ENCODE assay signal across 23 mouse cellular contexts in genomic region chr9:16074664-16075063, GRCm38 (mm10).
A peak's percentile ranks its signal among the peaks of the same experiment; 100 is the strongest.
DNase-seq lines count a peak whose midpoint lies in the region; ATAC-seq and TF ChIP-seq lines count a peak whose summit lies in the region.
"Had no signal": no experiment of that assay in that cellular context is flagged by ENCODE, and none has a peak within 500 bp of the region (broad histone marks: within the 10 kb centered on the region; RNA-seq: fewer than 3 reads in every experiment).

No protein-coding gene starts in this region.

- ATAC-seq in hindbrain, embryonic 14.5 days (ENCODE audit: low FRiP score): no peak
- no peak for ATAC-seq in hindbrain, postnatal 0 days
- ATAC-seq in neural tube, embryonic 13.5 days (ENCODE audit: low read depth): no peak
- ATAC-seq: inflammation-experienced regulatory T-cells, adult 6 months had no signal

- no peak overlapping the region for H3K4me2 ChIP-seq in hindbrain, embryonic 14.5 days (replicated peaks)
- no peak overlapping the region for H3K4me2 ChIP-seq in hindbrain, postnatal 0 days (ENCODE audit: low read depth, low read length)
- no peak overlapping the region for H3K4me2 ChIP-seq in neural tube, embryonic 13.5 days
- H3K4me2 ChIP-seq: hindbrain, embryonic 12.5 days; liver, embryonic 13.5 days; stomach, embryonic 15.5 days had no signal

- no peak overlapping the region for H3K4me3 ChIP-seq in hindbrain, embryonic 14.5 days (replicated peaks; ENCODE audit: low read length)
- H3K4me3 ChIP-seq in hindbrain, postnatal 0 days (ENCODE audit: low read length): no peak overlapping the region
- H3K4me3 ChIP-seq in neural tube, embryonic 13.5 days: no peak overlapping the region
- no peak overlapping the region for H3K4me3 ChIP-seq in embryonic facial prominence, embryonic 10.5 days
- H3K4me3 ChIP-seq: heart, adult 2 months; hindbrain, embryonic 12.5 days; liver, embryonic 13.5 days; megakaryocyte, embryonic 14.5 days; stomach, embryonic 15.5 days had no signal

- no peaks in the 10 kb centered on the region for H3K36me3 ChIP-seq in hindbrain, embryonic 14.5 days (replicated peaks; ENCODE audit: control insufficient read depth, insufficient read depth)
- no peaks in the 10 kb centered on the region for H3K36me3 ChIP-seq in hindbrain, postnatal 0 days (ENCODE audit: insufficient read depth, low read length)
- no peaks in the 10 kb centered on the region for H3K36me3 ChIP-seq in neural tube, embryonic 13.5 days
- no peaks in the 10 kb centered on the region for H3K36me3 ChIP-seq in embryonic facial prominence, embryonic 10.5 days (replicated peaks)
- H3K36me3 ChIP-seq: hindbrain, embryonic 12.5 days; liver, embryonic 13.5 days; stomach, embryonic 15.5 days had no signal

- no peak overlapping the region for H3K9ac ChIP-seq in hindbrain, embryonic 14.5 days
- no peak overlapping the region for H3K9ac ChIP-seq in hindbrain, postnatal 0 days (replicated peaks; ENCODE audit: low read length)
- no peak overlapping the region for H3K9ac ChIP-seq in neural tube, embryonic 13.5 days
- H3K9ac ChIP-seq: hindbrain, embryonic 12.5 days; liver, embryonic 13.5 days; stomach, embryonic 15.5 days had no signal

- no peaks in the 10 kb centered on the region for H3K9me3 ChIP-seq in hindbrain, embryonic 14.5 days (ENCODE audit: control insufficient read depth, low read length)
- H3K9me3 ChIP-seq in hindbrain, postnatal 0 days (ENCODE audit: low read length): no peaks in the 10 kb centered on the region
- H3K9me3 ChIP-seq in neural tube, embryonic 13.5 days: no peaks in the 10 kb centered on the region
- no peaks in the 10 kb centered on the region for H3K9me3 ChIP-seq in embryonic facial prominence, embryonic 10.5 days
- H3K9me3 ChIP-seq: hindbrain, embryonic 12.5 days; liver, embryonic 13.5 days; megakaryocyte, embryonic 14.5 days; stomach, embryonic 15.5 days had no signal

- peak; percentile 4 for DNase-seq in cerebellum, adult 9-10 months
- DNase-seq in cerebellum, adult 8-10 months: no peak
- DNase-seq in hindbrain, embryonic 14.5 days (ENCODE audit: low spot score): no peak
- no peak for DNase-seq in hindbrain, postnatal 0 days (ENCODE audit: low spot score)
- DNase-seq in brain, adult 2 months (ENCODE audit: low read depth, low spot score): peak; percentile 27
- no peak for DNase-seq in urinary bladder, adult 2 months (ENCODE audit: low spot score)
- no peak for DNase-seq in embryonic facial prominence, embryonic 10.5 days (ENCODE audit: low spot score)
- DNase-seq: cerebellum, adult 11 months; cerebellum, postnatal 36 days; gastrocnemius, postnatal 25 days; heart, adult 2 months; kidney, adult 18-20 months; kidney, postnatal 4 days; liver, embryonic 13.5 days; lung, adult 2 months; lung, postnatal 14 days; thymus, adult 18-20 months; thymus, postnatal 36 days had no signal

- H3K27me3 ChIP-seq in hindbrain, embryonic 14.5 days (ENCODE audit: control insufficient read depth, insufficient read depth, low read length): no peaks in the 10 kb centered on the region
- H3K27me3 ChIP-seq in hindbrain, postnatal 0 days (ENCODE audit: insufficient read depth, low read length): no peaks in the 10 kb centered on the region
- H3K27me3 ChIP-seq in neural tube, embryonic 13.5 days: no peaks in the 10 kb centered on the region
- no peaks in the 10 kb centered on the region for H3K27me3 ChIP-seq in embryonic facial prominence, embryonic 10.5 days (replicated peaks; ENCODE audit: low read depth, poor library complexity, severe bottlenecking)
- H3K27me3 ChIP-seq: hindbrain, embryonic 12.5 days; liver, embryonic 13.5 days; megakaryocyte, embryonic 14.5 days; stomach, embryonic 15.5 days had no signal

- H3K27ac ChIP-seq in hindbrain, embryonic 14.5 days: 0 out of 2 replicates have a peak overlapping the region, but pooled peaks have one; percentile 20
- no peak overlapping the region for H3K27ac ChIP-seq in hindbrain, postnatal 0 days
- peak overlapping the region; percentile 13; the same call in 1 of the 2 replicates for H3K27ac ChIP-seq in neural tube, embryonic 13.5 days (replicated peaks)
- no peak overlapping the region for H3K27ac ChIP-seq in embryonic facial prominence, embryonic 10.5 days (replicated peaks)
- H3K27ac ChIP-seq: heart, adult 2 months; hindbrain, embryonic 12.5 days; liver, embryonic 13.5 days; stomach, embryonic 15.5 days had no signal

- peaks cover 5% of the 10 kb centered on the region for H3K4me1 ChIP-seq in hindbrain, embryonic 14.5 days (replicated peaks; ENCODE audit: control insufficient read depth, insufficient read depth, low read length)
- H3K4me1 ChIP-seq in hindbrain, postnatal 0 days (ENCODE audit: insufficient read depth, low read length): no peaks in the 10 kb centered on the region; the same call in 1 of the 2 replicates
- H3K4me1 ChIP-seq in neural tube, embryonic 13.5 days (replicated peaks): peaks cover 25% of the 10 kb centered on the region
- H3K4me1 ChIP-seq in embryonic facial prominence, embryonic 10.5 days: no peaks in the 10 kb centered on the region
- H3K4me1 ChIP-seq: liver, embryonic 13.5 days; megakaryocyte, embryonic 14.5 days; stomach, embryonic 15.5 days had no signal

- TF ChIP-seq CTCF in hindbrain, postnatal 0 days (IDR thresholded peaks at IDR 0.05; ENCODE audit: low read depth): no peak

- 24% methylated on average over 2 of the region's 2 CpGs for WGBS in hindbrain, embryonic 14.5 days
- 37% methylated on average over 2 of the region's 2 CpGs for WGBS in hindbrain, postnatal 0 days
- 25% methylated on average over 2 of the region's 2 CpGs for WGBS in neural tube, embryonic 13.5 days
- 72% methylated on average over 2 of the region's 2 CpGs for WGBS in embryonic facial prominence, embryonic 10.5 days

Comparison
In these comparisons a context has a peak if more than half of its experiments do, and no peak if none do; other contexts are left out.
1. DNase-seq: peak in cerebellum, adult 9-10 months (single experiment) and brain, adult 2 months (single experiment); none in cerebellum, adult 8-10 months (single experiment), hindbrain, embryonic 14.5 days (single experiment), hindbrain, postnatal 0 days (single experiment), urinary bladder, adult 2 months (single experiment) and embryonic facial prominence, embryonic 10.5 days (single experiment).
2. H3K27ac ChIP-seq: peak in hindbrain, embryonic 14.5 days (single experiment) and neural tube, embryonic 13.5 days (single experiment); none in hindbrain, postnatal 0 days (single experiment) and embryonic facial prominence, embryonic 10.5 days (single experiment).